Mouse (Mus musculus): Measurements from ENCODE around the gene Elmo1. TPM values are rescaled to one million over a fixed set of nuclear protein-coding genes. Genes with fewer than 3 reads are reported as not detected.
A peak's percentile ranks its signal among the peaks of the same experiment; 100 is the strongest.

Elmo1 gene
- polyA plus RNA-seq (2015; fragmentation: Nextera tagmentation; extraction: Ambion mirVana) = 10.1 and 17.6 TPM in 2 replicates

DNA sequence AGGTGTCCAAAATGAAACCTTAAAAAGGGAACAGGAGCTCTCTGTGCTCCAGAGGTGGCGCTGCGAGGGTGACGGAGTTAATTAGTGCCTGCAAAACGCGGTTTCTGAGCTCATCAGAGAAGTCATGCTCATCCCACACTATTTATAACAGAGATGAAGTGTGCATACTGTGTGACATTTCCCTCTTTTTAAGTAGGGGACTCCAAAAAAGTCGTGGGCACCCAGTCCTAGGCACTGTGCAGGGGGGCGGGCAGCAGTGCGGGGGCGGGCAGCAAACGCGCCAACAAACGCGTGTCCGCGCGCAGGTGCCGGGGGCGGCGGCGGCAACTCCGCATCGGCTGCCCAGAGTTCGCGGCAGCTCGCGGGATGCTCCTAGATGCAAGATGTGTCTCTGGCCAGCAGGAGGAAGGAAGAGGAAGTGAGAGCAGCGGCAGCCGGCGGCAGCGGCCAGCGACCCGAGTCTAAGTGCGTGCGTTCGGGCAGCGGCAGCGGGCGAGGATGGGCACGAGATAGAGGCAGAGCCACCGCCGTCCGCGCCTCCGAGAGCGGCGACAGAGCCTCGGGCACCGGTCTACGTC, at the start of gene Elmo1:
TSS of gene Elmo1 (plus strand) at position 464 of the 578 bp plus-strand sequence.
- Histone ChIP-seq H3K9ac (peak within 1 kb of the TSS; percentile 76), H3K4me3 (peak within 1 kb of the TSS; percentile 85), H3K9me3 (replicated peaks) (no peaks in the 10 kb centered on the region), H3K4me2 (peak within 1 kb of the TSS; percentile 99), H3K4me1 (replicated peaks) (peaks cover 21% of the 10 kb centered on the region), H3K27ac (peak within 1 kb of the TSS; percentile 84), H3K36me3 (no peaks in the 10 kb centered on the region), H3K27me3 (peaks cover 8% of the 10 kb centered on the region; the same call in 1 of the 2 replicates)
- WGBS = 0% methylated on average over 49 of the region's 49 CpGs
- ATAC-seq (replicated peaks; ENCODE audit: insufficient number of reproducible peaks, insufficient read depth, low FRiP score, low read depth) = peak; percentile 71

DNA sequence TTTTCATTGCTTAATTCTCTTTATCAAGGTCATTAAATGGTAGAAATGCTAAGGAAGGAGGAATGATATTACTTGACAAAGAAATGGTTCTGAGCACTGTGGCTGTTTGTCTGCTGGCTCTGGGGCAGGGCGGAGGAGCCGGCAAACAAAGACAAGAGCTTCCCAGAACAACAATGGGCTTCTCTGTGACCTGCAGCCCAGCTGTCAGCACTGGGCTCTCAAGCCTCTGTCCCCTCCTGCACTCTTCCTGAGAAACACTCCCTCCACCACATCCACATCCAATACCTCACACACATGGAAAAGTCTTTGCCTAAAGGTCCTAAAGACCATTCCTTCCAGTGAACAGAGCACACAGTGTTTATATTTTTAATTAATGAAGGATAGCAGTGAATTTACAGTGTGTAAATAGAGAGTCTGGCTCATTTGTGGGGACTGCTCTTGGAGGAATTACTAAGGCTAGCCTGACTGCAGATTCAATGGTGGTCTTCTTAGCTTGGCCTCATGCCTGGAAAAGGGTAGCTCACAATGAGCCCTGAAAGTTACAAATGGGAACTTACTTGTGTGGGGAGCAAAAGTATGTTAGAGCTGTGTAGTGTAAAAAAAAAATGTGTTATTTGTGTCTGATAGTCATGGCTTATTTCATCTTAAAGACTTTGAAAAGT, 49.1 kb upstream of the Elmo1 start:
- Histone ChIP-seq H3K4me2 (no peak overlapping the region), H3K4me3 (no peak overlapping the region), H3K27me3 (no peaks in the 10 kb centered on the region), H3K36me3 (no peaks in the 10 kb centered on the region), H3K27ac (no peak overlapping the region), H3K4me1 (replicated peaks) (no peaks in the 10 kb centered on the region), H3K9ac (no peak overlapping the region), H3K9me3 (replicated peaks) (no peaks in the 10 kb centered on the region)
- WGBS = 32% methylated on average over 2 of the region's 2 CpGs
- ATAC-seq (replicated peaks; ENCODE audit: insufficient number of reproducible peaks, insufficient read depth, low FRiP score, low read depth) = no peak

DNA sequence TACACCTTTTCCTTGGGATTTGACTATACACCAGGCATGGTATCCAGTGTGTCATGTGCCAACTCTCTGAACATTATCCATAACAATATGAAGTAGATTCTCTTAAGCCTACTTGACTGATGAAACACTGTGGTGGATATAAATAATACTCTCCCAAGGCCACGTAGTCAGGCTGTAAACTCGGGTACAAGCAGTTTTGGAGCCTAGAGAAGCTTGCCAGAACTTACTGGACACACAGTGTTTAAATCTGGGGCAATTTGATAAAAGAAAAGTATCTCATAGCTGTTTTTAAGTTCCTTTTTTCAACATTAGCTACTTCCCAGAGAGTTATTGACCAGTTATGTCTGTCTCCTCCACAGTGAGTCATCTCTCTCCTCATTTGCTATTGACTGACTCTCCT, 47.5 kb upstream of the Elmo1 start:
- H3K27me3 ChIP-seq = no peaks in the 10 kb centered on the region
- no peaks in the 10 kb centered on the region for H3K9me3 ChIP-seq (replicated peaks)
- H3K36me3 ChIP-seq = no peaks in the 10 kb centered on the region
- H3K4me3 ChIP-seq = no peak overlapping the region
- ATAC-seq (replicated peaks; ENCODE audit: insufficient number of reproducible peaks, insufficient read depth, low FRiP score, low read depth) = no peak
- H3K4me1 ChIP-seq (replicated peaks) = no peaks in the 10 kb centered on the region
- H3K4me2 ChIP-seq = no peak overlapping the region
- no peak overlapping the region for H3K9ac ChIP-seq
- no peak overlapping the region for H3K27ac ChIP-seq
- WGBS = 69% methylated on average over 2 of the region's 2 CpGs

- Histone ChIP-seq H3K4me1 (replicated peaks) (0 out of 2 replicates have a peak, but pooled peaks cover 4% of the 10 kb centered on the region), H3K4me2 (no peak overlapping the region), H3K9me3 (replicated peaks) (no peaks in the 10 kb centered on the region), H3K4me3 (no peak overlapping the region), H3K36me3 (no peaks in the 10 kb centered on the region), H3K27ac (no peak overlapping the region), H3K27me3 (no peaks in the 10 kb centered on the region), H3K9ac (no peak overlapping the region)
- no peak for ATAC-seq (replicated peaks; ENCODE audit: insufficient number of reproducible peaks, insufficient read depth, low FRiP score, low read depth)
- WGBS = 84% methylated on average over 2 of the region's 2 CpGs
Measured at GRCm38 (mm10) chr13:20045350-20045749, 45.0 kb upstream of the Elmo1 start.

DNA sequence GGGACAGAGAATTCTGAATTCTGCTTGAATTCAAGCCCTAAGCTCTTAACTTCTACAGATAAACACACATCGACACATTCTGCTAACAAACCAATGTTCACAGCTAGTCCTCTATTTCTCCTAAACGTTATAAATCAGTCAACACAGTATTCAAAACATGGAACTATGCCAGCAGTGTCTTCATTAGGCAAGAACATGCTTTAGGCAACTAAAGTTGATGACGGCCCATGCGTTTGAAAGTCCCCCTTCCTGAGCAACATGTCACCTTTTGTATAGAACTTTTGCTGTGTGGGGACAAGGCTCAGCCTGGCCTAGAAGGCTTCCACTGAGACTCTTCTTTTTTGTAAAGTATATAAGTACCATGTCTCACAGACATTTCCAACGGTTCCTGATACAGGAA, 44.6 kb upstream of the Elmo1 start:
- 54% methylated on average over 5 of the region's 5 CpGs for WGBS
- Histone ChIP-seq H3K4me2 (no peak overlapping the region), H3K27me3 (no peaks in the 10 kb centered on the region), H3K4me3 (no peak overlapping the region), H3K36me3 (no peaks in the 10 kb centered on the region), H3K9ac (no peak overlapping the region), H3K9me3 (replicated peaks) (no peaks in the 10 kb centered on the region), H3K27ac (no peak overlapping the region), H3K4me1 (replicated peaks) (0 out of 2 replicates have a peak, but pooled peaks cover 4% of the 10 kb centered on the region)
- no peak for ATAC-seq (replicated peaks; ENCODE audit: insufficient number of reproducible peaks, insufficient read depth, low FRiP score, low read depth)

DNA sequence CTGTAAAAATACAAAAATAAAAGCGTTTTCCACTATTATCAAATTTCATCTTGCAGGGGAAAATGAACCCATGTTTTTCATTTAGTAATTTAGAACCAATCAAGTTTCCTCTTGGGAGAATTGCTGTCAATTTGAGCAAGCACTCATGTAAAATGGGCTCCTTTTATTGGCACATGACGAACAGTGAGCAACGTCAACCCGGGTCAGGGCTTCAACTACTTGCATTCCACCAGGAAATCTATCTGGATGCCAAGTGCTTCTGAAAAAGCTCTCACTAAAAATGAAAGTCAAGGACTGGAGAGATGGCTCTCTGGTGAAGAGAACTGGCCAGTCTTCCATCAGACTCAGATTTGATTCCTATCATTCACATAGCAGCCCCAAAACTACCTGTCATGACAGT, 44.0 kb upstream of the Elmo1 start:
- no peaks in the 10 kb centered on the region for H3K36me3 ChIP-seq
- no peak overlapping the region for H3K9ac ChIP-seq
- no peaks in the 10 kb centered on the region for H3K27me3 ChIP-seq
- H3K4me2 ChIP-seq = no peak overlapping the region
- ATAC-seq (replicated peaks; ENCODE audit: insufficient number of reproducible peaks, insufficient read depth, low FRiP score, low read depth) = no peak
- 0 out of 2 replicates have a peak, but pooled peaks cover 4% of the 10 kb centered on the region for H3K4me1 ChIP-seq (replicated peaks)
- no peak overlapping the region for H3K4me3 ChIP-seq
- H3K9me3 ChIP-seq (replicated peaks) = no peaks in the 10 kb centered on the region
- H3K27ac ChIP-seq = no peak overlapping the region
- WGBS = 75% methylated on average over 4 of the region's 4 CpGs

- Histone ChIP-seq H3K27ac (no peak overlapping the region), H3K9ac (no peak overlapping the region), H3K27me3 (no peaks in the 10 kb centered on the region), H3K4me3 (no peak overlapping the region), H3K4me1 (replicated peaks) (0 out of 2 replicates have a peak, but pooled peaks cover 4% of the 10 kb centered on the region), H3K9me3 (replicated peaks) (no peaks in the 10 kb centered on the region), H3K36me3 (no peaks in the 10 kb centered on the region), H3K4me2 (no peak overlapping the region)
- WGBS = 49% methylated on average over 14 of the region's 14 CpGs
- ATAC-seq (replicated peaks; ENCODE audit: insufficient number of reproducible peaks, insufficient read depth, low FRiP score, low read depth) = no peak
Measured at GRCm38 (mm10) chr13:20047926-20048836, 42.2 kb upstream of the Elmo1 start.

DNA sequence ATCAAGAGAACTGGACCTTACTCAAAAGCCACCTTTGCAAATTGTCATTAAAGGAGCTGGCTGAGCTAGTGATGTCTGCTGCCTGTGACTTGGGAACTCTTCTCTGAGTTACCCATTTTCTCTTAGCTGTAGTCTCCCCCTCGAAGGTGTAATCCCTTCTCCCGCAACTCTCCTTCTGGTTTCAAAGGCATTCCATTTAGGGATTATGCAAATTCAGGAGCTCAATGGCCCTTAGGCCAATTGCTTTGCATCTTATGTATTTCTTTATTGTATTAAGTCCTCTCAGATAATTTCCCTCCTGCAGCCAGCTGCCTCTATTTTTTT, 41.6 kb upstream of the Elmo1 start:
- Histone ChIP-seq H3K4me1 (replicated peaks) (0 out of 2 replicates have a peak, but pooled peaks cover 4% of the 10 kb centered on the region), H3K4me3 (no peak overlapping the region), H3K9me3 (replicated peaks) (no peaks in the 10 kb centered on the region), H3K27ac (no peak overlapping the region), H3K27me3 (no peaks in the 10 kb centered on the region), H3K9ac (no peak overlapping the region), H3K4me2 (no peak overlapping the region), H3K36me3 (no peaks in the 10 kb centered on the region)
- WGBS = 37% methylated on average over 2 of the region's 2 CpGs
- ATAC-seq (replicated peaks; ENCODE audit: insufficient number of reproducible peaks, insufficient read depth, low FRiP score, low read depth) = no peak

GRCm38 (mm10) chr13:20049654-20050053, 40.7 kb upstream of the Elmo1 start:
- Histone ChIP-seq H3K9me3 (replicated peaks) (no peaks in the 10 kb centered on the region), H3K27ac (no peak overlapping the region), H3K36me3 (no peaks in the 10 kb centered on the region), H3K9ac (no peak overlapping the region), H3K4me2 (no peak overlapping the region), H3K4me1 (replicated peaks) (0 out of 2 replicates have a peak, but pooled peaks cover 4% of the 10 kb centered on the region), H3K27me3 (no peaks in the 10 kb centered on the region), H3K4me3 (no peak overlapping the region)
- no peak for ATAC-seq (replicated peaks; ENCODE audit: insufficient number of reproducible peaks, insufficient read depth, low FRiP score, low read depth)
- 62% methylated on average over 8 of the region's 8 CpGs for WGBS

DNA sequence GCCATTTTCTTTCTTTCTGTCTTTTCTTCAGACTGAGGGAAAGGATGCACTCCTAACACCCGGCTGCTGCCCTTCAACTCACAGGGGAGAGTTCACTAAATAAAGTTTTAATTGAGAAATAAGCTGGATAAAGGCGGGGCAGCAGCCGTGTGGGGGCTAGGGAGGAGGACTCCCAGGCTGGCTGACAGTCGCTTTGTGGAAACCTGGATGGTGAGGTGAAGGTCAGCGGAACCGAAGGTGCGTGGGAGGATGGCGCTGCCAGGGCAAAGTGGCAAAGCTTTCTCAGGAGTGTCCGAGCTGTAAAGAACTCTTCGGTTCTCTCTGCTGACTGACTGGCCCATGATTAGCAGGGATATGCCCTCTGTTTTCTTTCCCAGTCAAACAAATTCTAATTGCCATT, 40.2 kb upstream of the Elmo1 start:
- H3K27ac ChIP-seq = no peak overlapping the region
- 86% methylated on average over 10 of the region's 10 CpGs for WGBS
- no peak overlapping the region for H3K9ac ChIP-seq
- no peak overlapping the region for H3K4me2 ChIP-seq
- 0 out of 2 replicates have a peak, but pooled peaks cover 4% of the 10 kb centered on the region for H3K4me1 ChIP-seq (replicated peaks)
- H3K27me3 ChIP-seq = no peaks in the 10 kb centered on the region
- no peaks in the 10 kb centered on the region for H3K9me3 ChIP-seq (replicated peaks)
- H3K36me3 ChIP-seq = no peaks in the 10 kb centered on the region
- H3K4me3 ChIP-seq = no peak overlapping the region
- no peak for ATAC-seq (replicated peaks; ENCODE audit: insufficient number of reproducible peaks, insufficient read depth, low FRiP score, low read depth)

DNA sequence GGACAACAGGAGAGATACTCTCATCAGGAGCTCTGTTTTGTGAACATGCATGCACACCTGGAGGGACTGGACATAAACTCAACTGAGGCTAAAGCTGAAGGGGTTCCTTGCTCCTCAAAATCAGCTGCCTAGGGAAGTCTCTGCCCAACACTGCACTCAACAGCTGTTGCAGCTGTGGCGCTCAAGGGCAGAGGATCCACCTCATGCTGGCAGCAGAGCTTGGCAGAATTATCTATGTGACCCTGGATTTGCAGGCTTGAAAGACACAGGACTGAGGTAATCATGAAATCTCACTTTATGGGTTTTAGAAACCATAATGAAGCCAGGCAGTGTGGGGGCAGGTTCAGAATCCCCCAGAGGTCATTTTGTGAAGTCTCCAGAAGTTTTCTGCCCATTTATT, 32.5 kb upstream of the Elmo1 start:
- Histone ChIP-seq H3K4me3 (no peak overlapping the region), H3K9ac (no peak overlapping the region), H3K27me3 (no peaks in the 10 kb centered on the region), H3K9me3 (replicated peaks) (no peaks in the 10 kb centered on the region), H3K27ac (no peak overlapping the region), H3K4me2 (no peak overlapping the region), H3K4me1 (replicated peaks) (no peaks in the 10 kb centered on the region), H3K36me3 (no peaks in the 10 kb centered on the region)
- 77% methylated on average over 1 of the region's 1 CpGs for WGBS
- no peak for ATAC-seq (replicated peaks; ENCODE audit: insufficient number of reproducible peaks, insufficient read depth, low FRiP score, low read depth)

Data from heart, embryonic 15.5 days (tissue).